Mouse (Mus musculus) layer of hippocampus, adult 2 months (tissue): Measurements from ENCODE around the gene Tnfsf10. TPM values are rescaled to one million over a fixed set of nuclear protein-coding genes. Genes with fewer than 3 reads are reported as not detected.
A peak's percentile ranks its signal among the peaks of the same experiment; 100 is the strongest.

ENCODE experiments used
- DNase-seq, 2 experiments: peaks; one replicate each; pipeline ENCODE4 v3.0.0; 2022; ENCODE audit warnings: low spot score in 2 of 2
- H3K27ac ChIP-seq: fragments of 200-600 bp; 2 replicates; pipeline ENCODE4 v1.8.1; 2022
- H3K4me3 ChIP-seq: fragments of 200-600 bp; 2 replicates; pipeline ENCODE4 v1.8.1; 2022; ENCODE audit warnings: mild to moderate bottlenecking
- CTCF ChIP-seq: fragments of 200-600 bp; conservative IDR thresholded peaks from 2 replicates; pipeline ENCODE4 v1.8.1; 2022; ENCODE audit warnings: antibody characterized with exemption, mild to moderate bottlenecking, moderate library complexity
- total RNA-seq, 2 experiments: library from RNA; stranded (reverse); gene quantifications; 2 replicates each; pipeline ENCODE4 v1.2.3; 2021

Gene Tnfsf10
- total RNA-seq, 2 experiments from 2014 or later, result 0.83 to 1.4 TPM

- Histone ChIP-seq H3K27ac (peak overlapping the region; percentile 69), H3K4me3 (peak overlapping the region; percentile 28)
- no peak for TF ChIP-seq CTCF
- no peak for DNase-seq
These were observed 628 bp downstream of the Tnfsf10 start for GRCm38 (mm10) chr3:27317288-27318024.

GRCm38 (mm10) chr3:27319650-27320049 is 2.8 kb downstream of the Tnfsf10 start:
- H3K4me3 ChIP-seq, result no peak overlapping the region
- TF ChIP-seq CTCF, result no peak
- no peak for DNase-seq
- H3K27ac ChIP-seq, result no peak overlapping the region

- DNase-seq, result no peak
- Histone ChIP-seq H3K4me3 (peak overlapping the region; percentile 11), H3K27ac (peak overlapping the region; percentile 49; the same call in 1 of the 2 replicates)
- TF ChIP-seq CTCF, result no peak
These were observed 4.0 kb downstream of the Tnfsf10 start for GRCm38 (mm10) chr3:27320613-27321495.

- no peak for TF ChIP-seq CTCF
These were observed 5.8 kb downstream of the Tnfsf10 start for GRCm38 (mm10) chr3:27322591-27322990.

GRCm38 (mm10) chr3:27323551-27323950 is 6.7 kb downstream of the Tnfsf10 start:
- H3K27ac ChIP-seq, result no peak overlapping the region
- H3K4me3 ChIP-seq, result no peak overlapping the region
- DNase-seq, result no peak
- no peak for TF ChIP-seq CTCF

More at GRCm38 (mm10) chr3:27322591-27322990, 5.8 kb downstream of the Tnfsf10 start:
- H3K27ac ChIP-seq, result no peak overlapping the region
- H3K4me3 ChIP-seq, result no peak overlapping the region
- DNase-seq, result no peak

- no peak for DNase-seq
- Histone ChIP-seq H3K27ac (no peak overlapping the region), H3K4me3 (no peak overlapping the region)
- no peak for TF ChIP-seq CTCF
These were observed 9.9 kb downstream of the Tnfsf10 start for GRCm38 (mm10) chr3:27326633-27327191.

- Histone ChIP-seq H3K27ac (no peak overlapping the region), H3K4me3 (no peak overlapping the region)
- no peak for DNase-seq
- TF ChIP-seq CTCF, result no peak
These were observed 13.9 kb downstream of the Tnfsf10 start for GRCm38 (mm10) chr3:27330706-27331105.

GRCm38 (mm10) chr3:27338437-27338836 is 21.6 kb downstream of the Tnfsf10 start:
- DNase-seq, result peak; percentile 34 to 63
- peak; percentile 84 for TF ChIP-seq CTCF
- Histone ChIP-seq H3K27ac (no peak overlapping the region), H3K4me3 (no peak overlapping the region)

GRCm38 (mm10) chr3:27338887-27339286 is 22.1 kb downstream of the Tnfsf10 start:
- DNase-seq, result no peak
- TF ChIP-seq CTCF, result no peak
- H3K4me3 ChIP-seq, result no peak overlapping the region
- H3K27ac ChIP-seq, result no peak overlapping the region

- Histone ChIP-seq H3K27ac (no peak overlapping the region), H3K4me3 (no peak overlapping the region)
- no peak for DNase-seq
- no peak for TF ChIP-seq CTCF
These were observed 23.9 kb downstream of the Tnfsf10 start for GRCm38 (mm10) chr3:27340757-27341156.

- DNase-seq, result no peak
- Histone ChIP-seq H3K27ac (no peak overlapping the region), H3K4me3 (no peak overlapping the region)
- TF ChIP-seq CTCF, result no peak
These were observed 25.6 kb downstream of the Tnfsf10 start for GRCm38 (mm10) chr3:27342462-27342861.

GRCm38 (mm10) chr3:27345526-27345925 is 28.7 kb downstream of the Tnfsf10 start:
- peak; percentile 77 for TF ChIP-seq CTCF
- Histone ChIP-seq H3K4me3 (no peak overlapping the region), H3K27ac (no peak overlapping the region)
- no peak for DNase-seq

- DNase-seq, result peak; percentile 84 to 86
- TF ChIP-seq CTCF, result no peak
- Histone ChIP-seq H3K27ac (0 out of 2 replicates have a peak overlapping the region, but pooled peaks have one; percentile 46), H3K4me3 (no peak overlapping the region)
These were observed 31.6 kb downstream of the Tnfsf10 start for GRCm38 (mm10) chr3:27348462-27348861.
